Mouse (Mus musculus): ENCODE results near the gene Foxp1.

DNA sequence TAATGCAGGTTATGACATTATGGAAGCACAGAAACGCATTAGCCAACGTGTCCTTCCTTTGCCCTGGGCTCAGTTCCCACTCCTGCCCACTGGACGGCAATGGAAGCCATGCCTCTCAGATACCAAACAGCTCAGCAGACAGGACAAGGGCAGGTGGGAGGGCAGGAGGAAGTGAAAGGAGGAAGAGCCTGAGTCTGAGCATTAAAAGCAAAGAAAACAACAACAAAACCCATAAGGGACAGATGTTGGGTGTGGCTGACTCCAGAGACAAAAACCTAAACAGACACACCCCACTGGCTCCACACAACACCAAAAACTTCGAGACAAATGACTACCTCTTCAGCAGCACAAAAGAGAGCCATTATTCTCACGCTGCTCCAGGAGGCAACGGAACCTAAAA, 515.0 kb downstream of the Foxp1 start:
- TF ChIP-seq CTCF (IDR thresholded peaks at IDR 0.05; ENCODE audit: borderline replicate concordance, control insufficient read depth, extremely low read depth, insufficient read depth, low read length, poor library complexity) = no peak
- no peak for TF ChIP-seq POLR2A (IDR thresholded peaks at IDR 0.05; ENCODE audit: control insufficient read depth, extremely low read depth, insufficient read depth, low read length, poor library complexity)
